Mouse (Mus musculus): ENCODE measurements around the gene Agap2.

- no peak for TF ChIP-seq CTCF (IDR thresholded peaks at IDR 0.05; ENCODE audit: borderline replicate concordance, insufficient read depth, low read length)
- TF ChIP-seq POLR2A (IDR thresholded peaks at IDR 0.05; ENCODE audit: low read depth, low read length): no peak
These were observed 54.3 kb downstream of the Agap2 start for GRCm38 (mm10) chr10:127129431-127129830.

Measured in embryonic fibroblast, embryonic 13.5 days (primary cell).